Mouse (Mus musculus) CH12.LX (cell line): ENCODE measurements at regions not wholly inside any gene's neighbourhood (a gene's known extent, or its start where the extent isn't known, plus 50 kb on each side); places are given as distances from the start of the nearest gene placed in this dataset.

ENCODE experiments used
- CTCF ChIP-seq, 2 experiments: IDR thresholded peaks in 1 of 2; conservative IDR thresholded peaks in 1 of 2; 2 replicates each; pipeline ENCODE4 v1.5.1; 2011 to 2012; ENCODE audit warnings: low read depth in 2 of 2, low read length in 2 of 2, improper control_type of control experiment in 1 of 2, inconsistent platforms in 1 of 2, mild to moderate bottlenecking in 1 of 2, moderate library complexity in 1 of 2
- POLR2A ChIP-seq: IDR thresholded peaks from 2 replicates; pipeline ENCODE4 v1.6.1; 2011; ENCODE audit warnings: low read depth, mild to moderate bottlenecking, improper control_type of control experiment, low read length
- UBTF ChIP-seq: IDR thresholded peaks from 2 replicates; pipeline ENCODE4 v1.6.1; 2012; ENCODE audit warnings: low read depth, mild to moderate bottlenecking, inconsistent platforms, low read length, improper control_type of control experiment, moderate library complexity
- USF2 ChIP-seq: conservative IDR thresholded peaks from 2 replicates; pipeline ENCODE4 v1.6.1; 2011; ENCODE audit warnings: low read depth, low read length, improper control_type of control experiment

DNA sequence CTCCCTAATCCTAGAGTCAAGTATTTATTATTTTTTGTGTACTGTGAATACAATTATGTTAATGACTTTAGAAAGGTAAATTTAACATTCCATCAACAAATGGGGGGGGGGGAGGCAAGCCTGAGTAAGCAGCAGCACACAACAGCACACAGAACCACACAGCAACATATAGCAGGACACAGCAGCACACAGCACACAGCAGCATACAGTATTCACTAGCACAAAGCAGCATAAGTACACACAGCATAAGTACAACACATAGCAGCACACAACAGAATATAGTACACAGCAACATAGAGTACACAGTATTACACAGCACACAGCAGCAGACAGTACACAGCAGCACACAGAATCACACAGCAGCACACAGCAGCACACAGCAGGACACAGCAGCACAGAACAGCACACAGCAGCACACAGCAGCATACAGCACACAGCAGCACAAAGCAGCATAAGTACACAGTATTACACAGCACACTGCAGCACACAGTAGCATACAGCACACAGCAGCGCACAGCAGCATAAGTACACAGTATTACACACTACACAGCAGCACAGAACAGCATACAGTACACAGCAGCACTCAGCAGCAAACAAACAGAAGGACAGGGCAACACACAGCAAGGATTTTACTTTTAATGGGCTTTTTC is 605.7 kb downstream of the Tbl1xr1 start:
- TF ChIP-seq USF2 (no peak), POLR2A (no peak), CTCF (conservative IDR thresholded peaks at IDR 0.05 in 1 of 2, IDR thresholded peaks at IDR 0.05 in 1 of 2; ENCODE audit: low read depth in 2 of 2, low read length in 2 of 2) (no peak), UBTF (no peak)
